Mouse (Mus musculus) CH12.LX (cell line): ENCODE measurements at regions not wholly inside any gene's neighbourhood (a gene's known extent, or its start where the extent isn't known, plus 50 kb on each side); places are given as distances from the start of the nearest gene placed in this dataset.

Experiments used
- DNase-seq: peaks from one replicate; pipeline ENCODE4 v3.0.0-alpha.2; 2013; ENCODE audit errors: extremely low read depth
- H3K27ac ChIP-seq: 2 replicates; pipeline ENCODE4 v1.5.1; 2012; ENCODE audit warnings: low read depth, mild to moderate bottlenecking, control low read depth, moderate library complexity; ENCODE audit not compliant: insufficient read depth
- H3K27me3 ChIP-seq: replicated peaks from 2 replicates; pipeline ENCODE3; 2012; ENCODE audit warnings: inconsistent platforms
- H3K36me3 ChIP-seq, 2 experiments: replicated peaks in 1 of 2; 2 replicates each; pipeline versions ENCODE3 to v1.6.1; 2012; ENCODE audit warnings: inconsistent platforms in 1 of 2, low read length in 1 of 2, mild to moderate bottlenecking in 1 of 2, mixed read lengths in 1 of 2, moderate library complexity in 1 of 2; ENCODE audit not compliant: control insufficient read depth in 1 of 2, insufficient read depth in 1 of 2
- H3K4me1 ChIP-seq, 2 experiments: 2 replicates each; pipeline ENCODE4 v1.6.1; 2012; ENCODE audit warnings: inconsistent platforms in 1 of 2, moderate library complexity in 1 of 2; ENCODE audit not compliant: insufficient read depth in 2 of 2, control insufficient read depth in 1 of 2
- H3K4me2 ChIP-seq: 2 replicates; pipeline ENCODE4 v1.6.1; 2012; ENCODE audit warnings: low read depth, mild to moderate bottlenecking, control low read depth; ENCODE audit not compliant: poor library complexity, insufficient read depth, severe bottlenecking
- H3K4me3 ChIP-seq, 3 experiments: fragments of 150-350 bp in 1 of 3; sonication (generic) in 1 of 3; replicated peaks in 1 of 3; 2 replicates each; pipeline versions ENCODE3 to v1.5.1; 2011 to 2012; ENCODE audit warnings: low read depth in 2 of 3, low read length in 2 of 3, mild to moderate bottlenecking in 2 of 3, moderate library complexity in 2 of 3, control low read depth in 1 of 3, improper control_type of control experiment in 1 of 3, inconsistent platforms in 1 of 3, mixed read lengths in 1 of 3; ENCODE audit not compliant: poor library complexity in 1 of 3
- H3K79me2 ChIP-seq: replicated peaks from 2 replicates; pipeline ENCODE4 v1.6.1; 2012; ENCODE audit warnings: mild to moderate bottlenecking, moderate library complexity; ENCODE audit not compliant: control insufficient read depth, poor library complexity, insufficient read depth, severe bottlenecking; ENCODE audit errors: extremely low read depth
- H3K9ac ChIP-seq: 2 replicates; pipeline ENCODE4 v1.6.1; 2012; ENCODE audit warnings: low read depth, mild to moderate bottlenecking, control low read depth, moderate library complexity; ENCODE audit not compliant: insufficient read depth
- H3K9me3 ChIP-seq: replicated peaks from 2 replicates; pipeline ENCODE3; 2012; ENCODE audit warnings: low read length, inconsistent platforms, mixed read lengths
- BHLHE40 ChIP-seq: IDR thresholded peaks from 2 replicates; pipeline ENCODE4 v1.6.1; 2011; ENCODE audit warnings: mild to moderate bottlenecking, low read depth, low read length, improper control_type of control experiment
- CTCF ChIP-seq, 2 experiments: IDR thresholded peaks in 1 of 2; conservative IDR thresholded peaks in 1 of 2; 2 replicates each; pipeline ENCODE4 v1.5.1; 2011 to 2012; ENCODE audit warnings: low read depth in 2 of 2, low read length in 2 of 2, improper control_type of control experiment in 1 of 2, inconsistent platforms in 1 of 2, mild to moderate bottlenecking in 1 of 2, moderate library complexity in 1 of 2
- E2F4 ChIP-seq: IDR thresholded peaks from 2 replicates; pipeline ENCODE4 v1.6.1; 2011; ENCODE audit warnings: low read depth, low read length, improper control_type of control experiment; ENCODE audit not compliant: insufficient replicate concordance
- ETS1 ChIP-seq: conservative IDR thresholded peaks from 2 replicates; pipeline ENCODE4 v1.6.1; 2012; ENCODE audit warnings: low read depth, mild to moderate bottlenecking, inconsistent platforms, low read length, improper control_type of control experiment, moderate library complexity
- GABPA ChIP-seq: IDR thresholded peaks from 2 replicates; pipeline ENCODE4 v1.6.1; 2012; ENCODE audit warnings: low read depth, low read length, improper control_type of control experiment, inconsistent platforms; ENCODE audit not compliant: insufficient replicate concordance
- HCFC1 ChIP-seq: IDR thresholded peaks from 2 replicates; pipeline ENCODE4 v1.6.1; 2012; ENCODE audit warnings: low read depth, mild to moderate bottlenecking, inconsistent platforms, low read length, improper control_type of control experiment
- IRF4 ChIP-seq: IDR thresholded peaks from 2 replicates; pipeline ENCODE4 v1.6.1; 2014; ENCODE audit warnings: low read depth, mild to moderate bottlenecking, inconsistent platforms, low read length, improper control_type of control experiment
- JUN ChIP-seq: IDR thresholded peaks from 2 replicates; pipeline ENCODE4 v1.6.1; 2011; ENCODE audit warnings: low read depth, mild to moderate bottlenecking, low read length, improper control_type of control experiment, moderate library complexity; ENCODE audit not compliant: insufficient read depth
- JUND ChIP-seq: conservative IDR thresholded peaks from 2 replicates; pipeline ENCODE4 v1.6.1; 2011; ENCODE audit warnings: low read depth, low read length, improper control_type of control experiment
- MAFK ChIP-seq: IDR thresholded peaks from 2 replicates; pipeline ENCODE4 v1.6.1; 2011; ENCODE audit warnings: low read length, improper control_type of control experiment; ENCODE audit not compliant: insufficient replicate concordance
- MEF2A ChIP-seq: IDR thresholded peaks from 2 replicates; pipeline ENCODE4 v1.6.1; 2014; ENCODE audit warnings: low read depth, mild to moderate bottlenecking, inconsistent platforms, low read length, improper control_type of control experiment, borderline replicate concordance
- MXI1 ChIP-seq: IDR thresholded peaks from 2 replicates; pipeline ENCODE4 v1.6.1; 2011; ENCODE audit warnings: mild to moderate bottlenecking, low read depth, low read length, improper control_type of control experiment
- NELFE ChIP-seq: IDR thresholded peaks from 2 replicates; pipeline ENCODE4 v1.6.1; 2011; ENCODE audit warnings: low read depth, low read length, improper control_type of control experiment
- PAX5 ChIP-seq: IDR thresholded peaks from 2 replicates; pipeline ENCODE4 v1.6.1; 2012; ENCODE audit warnings: low read length, inconsistent platforms, mixed read lengths
- RAD21 ChIP-seq: IDR thresholded peaks from 2 replicates; pipeline ENCODE4 v1.6.1; 2011; ENCODE audit warnings: low read depth, mild to moderate bottlenecking, low read length, improper control_type of control experiment, moderate library complexity
- SIN3A ChIP-seq: IDR thresholded peaks from 2 replicates; pipeline ENCODE4 v1.6.1; 2012; ENCODE audit warnings: low read length, improper control_type of control experiment, inconsistent platforms
- SMC3 ChIP-seq: IDR thresholded peaks from 2 replicates; pipeline ENCODE4 v1.6.1; 2011; ENCODE audit warnings: low read depth, low read length, improper control_type of control experiment
- UBTF ChIP-seq: IDR thresholded peaks from 2 replicates; pipeline ENCODE4 v1.6.1; 2012; ENCODE audit warnings: low read depth, mild to moderate bottlenecking, inconsistent platforms, low read length, improper control_type of control experiment, moderate library complexity
- ZNF384 ChIP-seq: IDR thresholded peaks from 2 replicates; pipeline ENCODE4 v1.6.1; 2012; ENCODE audit warnings: low read depth, low read length, improper control_type of control experiment, inconsistent platforms
- dilution Hi-C: fragments of 300-500 bp; cut with MboI; formaldehyde crosslinking; loops from 2 replicates; pipeline ENCODE4 v1.14.3; 2020; ENCODE audit warnings: low sequenced_read_pairs; ENCODE audit not compliant: extremely low pct_unique_long_range_greater_than_20kb, extremely low pct_ligation_motif_present
- in situ Hi-C: fragments of 300-500 bp; cut with MboI; formaldehyde crosslinking; loops from 3 replicates; pipeline ENCODE4 v1.14.3; 2019; ENCODE audit warnings: low sequenced_read_pairs, low pct_ligation_motif_present, low pct_unique_long_range_greater_than_20kb, mixed read lengths

GRCm38 (mm10) chr2:123194533-123194932 is 429.5 kb downstream of the Sqor start:
- H3K79me2 ChIP-seq, result no peaks in the 10 kb centered on the region
- no peaks in the 10 kb centered on the region for H3K4me1 ChIP-seq
- H3K4me3 ChIP-seq, result no peak overlapping the region
- DNase-seq, result peak; percentile 1
- no peaks in the 10 kb centered on the region for H3K27me3 ChIP-seq
- no peak overlapping the region for H3K4me2 ChIP-seq
- H3K27ac ChIP-seq, result no peak overlapping the region
- H3K36me3 ChIP-seq, result no peaks in the 10 kb centered on the region
- H3K9ac ChIP-seq, result no peak overlapping the region
- H3K9me3 ChIP-seq, result no peaks in the 10 kb centered on the region
- dilution Hi-C loops (no loop called here), in situ Hi-C loops (no loop called here)
- no peak for TF ChIP-seq E2F4
- no peak for TF ChIP-seq JUND
- TF ChIP-seq MXI1, result no peak
- no peak for TF ChIP-seq GABPA
- TF ChIP-seq CTCF (conservative IDR thresholded peaks at IDR 0.05 in 1 of 2, IDR thresholded peaks at IDR 0.05 in 1 of 2; ENCODE audit: low read depth in 2 of 2, low read length in 2 of 2), result peak in 1 of 2 experiments; percentile 47; a peak in 2 of 4 replicates
- no peak for TF ChIP-seq ETS1
- no peak for TF ChIP-seq ZNF384
- TF ChIP-seq NELFE, result no peak
- TF ChIP-seq MEF2A, result no peak
- TF ChIP-seq UBTF, result no peak
- TF ChIP-seq SMC3, result 0 out of 2 replicates have a peak, but pooled peaks have one; percentile 16
- no peak for TF ChIP-seq MAFK
- no peak for TF ChIP-seq HCFC1
- no peak for TF ChIP-seq PAX5
- TF ChIP-seq JUN, result no peak
- TF ChIP-seq RAD21, result peak; percentile 47
- TF ChIP-seq BHLHE40, result no peak
- TF ChIP-seq SIN3A, result no peak
- no peak for TF ChIP-seq IRF4
